Mouse (Mus musculus) T-helper 1 cell (primary cell): ENCODE results near the gene Fnbp1.

Source experiments
- in situ Hi-C: fragments of 300-600 bp; cut with MboI, MseI; formaldehyde crosslinking; loops from one replicate; pipeline ENCODE4 v1.15.1; 2025; ENCODE audit warnings: high pct_unique_total_duplicates

Fnbp1 gene

DNA sequence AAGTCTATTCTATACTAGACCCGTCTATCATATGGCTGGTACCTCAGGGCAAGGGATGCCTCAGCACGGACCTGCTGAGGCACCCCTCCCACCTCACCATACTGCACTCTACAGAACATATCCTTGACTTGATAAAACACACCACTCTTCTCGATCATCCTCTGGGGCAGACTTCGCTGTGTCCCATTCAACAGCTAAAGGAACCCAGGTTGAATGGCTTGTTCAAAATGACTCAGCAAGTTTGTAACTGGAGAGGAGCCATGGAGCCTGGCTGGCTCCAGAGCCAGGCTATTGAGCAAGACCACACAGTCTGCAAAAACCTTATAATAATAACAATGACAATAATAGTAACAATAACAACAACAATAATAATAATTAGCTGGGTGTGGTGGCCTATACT is 13.9 kb downstream of the Fnbp1 start:
- in situ Hi-C loops, result no loop called here

DNA sequence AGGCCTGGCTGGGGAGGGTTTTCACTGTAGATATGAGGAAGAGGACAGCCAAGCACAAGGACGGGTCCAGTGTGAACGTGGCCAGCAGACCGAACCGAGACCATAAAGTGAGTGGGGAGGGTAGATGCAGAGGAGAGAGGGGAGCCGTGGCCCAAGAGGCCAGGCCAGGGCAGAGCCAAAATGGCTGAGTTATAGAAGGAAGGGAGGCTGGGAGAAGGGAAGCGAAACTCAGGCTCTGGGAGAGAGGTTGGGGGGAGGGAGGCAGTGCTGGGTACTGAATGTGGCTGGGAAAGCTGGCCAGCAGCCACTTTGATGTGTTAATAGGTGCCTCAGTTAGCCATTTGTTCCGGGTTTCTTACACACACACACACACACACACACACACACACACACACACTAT is 14.6 kb downstream of the Fnbp1 start:
- in situ Hi-C loops, result no loop called here

DNA sequence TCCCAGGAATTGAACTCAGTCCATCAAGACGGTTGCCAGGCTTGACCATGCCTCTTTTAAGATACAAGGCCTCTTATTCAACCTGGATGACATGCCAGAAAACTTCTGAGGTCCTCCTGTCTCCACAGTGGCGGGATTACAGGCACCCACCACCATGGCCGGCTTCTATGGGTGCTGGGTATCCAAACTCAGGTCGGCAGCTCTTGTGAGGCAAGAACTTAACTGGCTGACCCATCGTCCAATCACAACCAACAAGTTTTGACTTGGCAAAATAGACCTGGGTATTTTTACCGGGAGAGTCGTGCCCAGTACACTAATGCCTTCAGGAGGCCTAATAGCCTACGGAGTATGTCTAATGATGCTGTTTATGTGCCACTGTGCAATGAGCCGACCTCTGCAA is 15.8 kb downstream of the Fnbp1 start:
- in situ Hi-C loops, result no loop called here

DNA sequence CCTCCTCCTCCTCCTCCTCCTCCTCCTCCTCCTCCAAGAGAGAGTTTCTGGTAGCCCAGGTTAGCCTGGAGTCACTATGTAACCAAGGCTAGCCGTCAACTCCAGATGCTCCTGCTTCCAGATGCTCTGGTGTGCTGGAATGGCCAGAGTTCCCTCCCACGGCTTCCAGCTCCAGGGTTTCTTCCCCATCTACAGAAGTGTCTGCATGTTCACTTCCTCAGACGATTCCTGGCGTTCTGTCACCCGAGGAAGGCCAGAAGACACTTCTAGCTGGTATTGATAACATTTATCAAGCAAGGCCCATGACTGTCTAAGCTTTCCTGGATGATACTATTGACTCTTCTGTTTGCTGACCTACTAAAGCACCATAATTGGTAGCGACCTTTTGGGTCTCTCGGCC is 16.7 kb downstream of the Fnbp1 start:
- in situ Hi-C loops, result no loop called here

DNA sequence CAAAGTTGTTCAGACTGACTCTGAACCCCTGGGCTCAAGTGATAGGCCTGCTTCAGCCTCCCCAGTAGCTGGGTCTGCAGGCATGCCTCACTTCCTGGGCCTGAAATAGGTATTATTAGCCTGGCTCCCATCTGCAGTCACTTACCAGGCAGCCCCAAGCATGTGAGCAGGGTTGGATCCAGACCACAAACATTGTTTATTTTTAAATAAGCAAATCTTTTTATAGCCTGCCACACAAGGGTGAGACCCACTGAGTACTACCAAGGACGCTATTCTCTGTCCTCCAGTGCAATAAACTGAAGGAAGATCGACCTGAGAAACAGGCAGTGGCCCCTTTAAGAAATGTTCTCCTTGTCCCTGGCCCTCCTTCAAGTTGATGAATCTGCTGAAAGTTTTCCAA is 17.1 kb downstream of the Fnbp1 start:
- in situ Hi-C loops, result no loop called here

DNA sequence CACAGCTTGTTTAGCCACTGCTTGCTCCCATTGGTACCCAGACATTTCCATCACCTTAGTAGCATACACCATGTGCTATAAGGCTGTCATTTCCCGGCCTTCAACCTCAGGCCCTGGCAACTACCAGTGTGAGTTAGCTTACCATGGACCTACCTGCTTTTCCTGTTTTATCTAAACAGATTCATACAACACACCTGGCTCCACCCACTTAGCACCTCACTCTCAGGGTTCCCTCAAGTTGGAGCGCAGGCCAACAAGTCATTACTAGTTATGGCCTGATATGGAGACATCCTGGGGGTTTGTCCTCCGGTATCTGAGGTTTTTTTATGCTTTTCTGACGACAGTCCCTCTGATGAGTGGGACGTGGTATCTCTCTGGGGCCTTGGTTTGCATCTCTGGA is 18.3 kb downstream of the Fnbp1 start:
- in situ Hi-C loops, result no loop called here

DNA sequence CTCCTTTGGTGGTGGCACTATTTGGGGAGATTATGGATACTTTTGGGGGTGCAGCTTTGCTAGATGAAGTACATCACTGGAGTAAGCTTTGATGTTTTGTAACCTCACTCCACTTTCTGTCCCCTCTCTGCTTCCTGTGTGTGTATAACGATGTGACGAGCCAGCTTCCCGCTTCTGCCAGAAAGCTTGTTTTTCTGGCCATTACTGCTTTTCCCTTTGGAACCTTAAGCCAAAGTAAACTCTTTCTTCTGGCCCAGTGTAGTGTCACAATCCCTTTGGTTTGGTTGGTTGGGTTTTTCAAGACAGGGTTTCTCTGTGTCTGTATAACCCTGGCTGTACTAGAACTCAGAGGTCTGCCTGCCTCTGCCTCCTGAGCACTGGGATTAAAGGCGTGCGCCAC is 19.0 kb downstream of the Fnbp1 start:
- in situ Hi-C loops, result no loop called here

DNA sequence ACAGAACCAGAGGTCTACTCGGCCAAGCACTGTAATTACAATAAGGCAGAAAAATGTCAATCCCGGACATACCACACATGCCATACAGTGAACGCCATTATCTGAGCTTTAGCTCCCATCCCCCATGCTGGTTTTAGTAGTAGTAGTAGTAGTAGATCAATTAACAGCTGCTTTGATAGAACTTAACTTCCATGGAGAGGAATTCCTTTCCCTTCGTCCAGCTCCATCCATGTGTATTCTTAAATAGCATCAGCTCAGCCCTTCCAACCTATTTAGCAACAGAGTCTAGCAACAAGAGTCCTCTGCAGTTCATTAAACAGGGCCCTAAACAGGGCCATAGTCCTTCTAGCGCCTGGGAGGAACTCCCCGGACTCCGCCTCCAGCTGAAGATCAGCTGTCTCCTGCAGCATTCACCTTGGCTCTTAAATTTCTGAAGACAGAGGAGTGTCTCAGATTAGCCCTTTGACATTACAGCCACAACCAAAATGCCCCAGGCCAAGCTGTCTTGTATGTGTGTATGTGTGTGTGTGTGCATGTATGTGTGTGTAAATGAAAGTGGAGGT is 20.6 kb downstream of the Fnbp1 start:
- in situ Hi-C loops, result no loop called here

DNA sequence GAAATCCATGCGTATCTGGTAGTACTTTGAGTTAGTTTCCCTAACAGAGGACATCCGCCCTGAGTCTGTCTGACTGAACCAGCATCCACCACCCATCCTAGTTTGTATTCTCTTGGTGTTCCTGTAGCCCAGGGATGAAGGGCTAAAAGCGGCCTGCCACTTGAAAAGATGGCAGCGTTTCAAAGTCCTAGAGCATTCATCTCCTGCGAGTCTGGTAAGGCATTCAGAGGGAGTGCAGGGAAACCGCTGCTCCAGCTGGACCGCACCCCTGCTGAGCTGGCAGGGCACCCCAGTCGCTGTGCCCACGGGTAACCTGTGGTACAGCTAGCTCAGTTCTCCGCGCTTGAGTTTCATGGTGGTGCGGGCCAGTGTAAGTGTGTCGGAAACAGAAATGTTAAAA is 22.0 kb downstream of the Fnbp1 start:
- in situ Hi-C loops, result no loop called here

DNA sequence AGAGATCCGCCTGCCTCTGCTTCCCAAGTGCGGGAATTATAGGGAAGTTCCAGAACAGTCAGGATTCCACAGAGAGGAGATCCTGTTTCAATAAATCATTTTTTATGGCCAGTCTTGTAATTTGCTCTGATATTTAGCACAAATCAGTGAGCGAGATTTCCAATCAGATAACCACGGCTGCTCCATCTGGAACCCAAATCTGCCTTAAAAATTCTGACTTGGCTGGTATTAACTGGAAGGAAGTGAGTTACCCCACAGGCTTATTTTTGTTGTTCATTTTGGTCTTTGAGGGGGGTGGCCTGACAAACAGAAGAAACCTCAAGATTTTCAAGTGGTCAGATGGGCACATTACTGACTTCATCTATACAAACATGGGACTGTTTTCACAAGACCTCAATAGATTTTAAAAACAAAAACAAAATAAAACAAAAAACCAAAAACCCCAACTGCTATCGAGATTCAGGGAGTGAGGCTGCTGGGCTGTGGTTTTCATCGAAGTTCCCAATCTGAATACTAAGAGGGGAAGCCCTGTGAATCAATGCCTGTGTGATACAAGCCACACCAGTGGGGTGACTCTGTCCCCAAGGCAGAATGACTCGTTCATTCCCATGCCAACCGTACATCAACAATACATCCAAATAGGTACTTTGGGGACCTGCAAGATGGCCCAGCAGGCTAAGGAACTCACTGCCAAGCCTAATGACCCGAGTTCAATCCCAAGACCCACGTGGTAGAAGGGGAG is 23.0 kb downstream of the Fnbp1 start:
- in situ Hi-C loops, result no loop called here

DNA sequence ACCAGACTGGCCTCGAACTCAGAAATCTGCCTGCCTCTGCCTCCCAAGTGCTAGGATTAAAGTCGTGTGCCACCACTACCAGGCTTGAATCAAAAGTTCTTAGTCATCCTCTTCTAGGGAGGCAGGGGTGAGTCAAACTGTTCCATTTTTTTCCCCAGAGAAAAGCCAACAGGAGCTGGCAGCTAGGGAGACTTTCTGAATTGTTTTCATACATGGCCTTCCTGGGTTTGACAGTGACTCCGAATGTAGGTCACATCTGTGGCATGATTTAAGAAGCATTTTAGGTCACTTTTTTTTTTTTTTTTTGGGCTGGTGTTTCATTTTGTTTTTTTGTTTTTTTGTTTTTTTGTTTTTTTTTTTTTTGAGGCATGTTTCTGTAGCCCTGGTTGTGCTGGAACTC is 23.6 kb downstream of the Fnbp1 start:
- in situ Hi-C loops, result no loop called here

DNA sequence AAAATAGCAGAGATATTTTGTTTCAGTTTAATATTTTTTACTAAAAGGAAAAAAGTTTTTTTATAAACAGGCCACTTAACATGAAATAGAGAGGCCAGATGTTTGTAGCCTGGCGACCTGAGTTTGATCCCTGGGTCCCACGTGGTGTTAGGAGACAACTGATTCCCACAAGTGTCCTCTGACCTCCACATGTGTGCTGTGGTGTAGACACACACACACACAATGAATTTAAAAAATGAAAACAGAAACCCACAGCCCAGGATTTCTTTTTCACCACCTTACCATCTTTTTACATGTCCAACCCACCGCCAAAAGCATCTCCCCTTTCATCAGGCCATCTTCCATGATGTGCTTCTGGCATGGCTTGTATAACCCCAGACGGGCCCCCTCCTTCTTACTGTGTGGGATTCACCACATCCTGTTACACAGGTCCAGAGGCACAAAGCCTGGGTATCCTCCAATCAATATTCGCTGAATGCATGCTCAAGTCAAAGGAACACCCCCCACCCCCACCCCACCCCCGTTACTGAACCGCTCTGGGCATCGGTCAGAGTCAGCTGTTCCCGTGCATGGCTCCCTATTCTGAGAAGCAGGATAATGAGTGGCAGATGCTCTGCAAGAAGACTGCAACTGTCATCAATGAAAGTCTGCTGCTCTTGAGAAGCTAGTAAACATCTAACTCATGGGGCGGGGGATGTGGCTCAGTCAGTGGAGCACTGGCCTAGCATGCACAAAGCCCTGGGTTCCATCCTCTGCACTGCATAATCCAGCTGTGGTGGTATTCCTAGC is 25.7 kb downstream of the Fnbp1 start:
- in situ Hi-C loops, result no loop called here

DNA sequence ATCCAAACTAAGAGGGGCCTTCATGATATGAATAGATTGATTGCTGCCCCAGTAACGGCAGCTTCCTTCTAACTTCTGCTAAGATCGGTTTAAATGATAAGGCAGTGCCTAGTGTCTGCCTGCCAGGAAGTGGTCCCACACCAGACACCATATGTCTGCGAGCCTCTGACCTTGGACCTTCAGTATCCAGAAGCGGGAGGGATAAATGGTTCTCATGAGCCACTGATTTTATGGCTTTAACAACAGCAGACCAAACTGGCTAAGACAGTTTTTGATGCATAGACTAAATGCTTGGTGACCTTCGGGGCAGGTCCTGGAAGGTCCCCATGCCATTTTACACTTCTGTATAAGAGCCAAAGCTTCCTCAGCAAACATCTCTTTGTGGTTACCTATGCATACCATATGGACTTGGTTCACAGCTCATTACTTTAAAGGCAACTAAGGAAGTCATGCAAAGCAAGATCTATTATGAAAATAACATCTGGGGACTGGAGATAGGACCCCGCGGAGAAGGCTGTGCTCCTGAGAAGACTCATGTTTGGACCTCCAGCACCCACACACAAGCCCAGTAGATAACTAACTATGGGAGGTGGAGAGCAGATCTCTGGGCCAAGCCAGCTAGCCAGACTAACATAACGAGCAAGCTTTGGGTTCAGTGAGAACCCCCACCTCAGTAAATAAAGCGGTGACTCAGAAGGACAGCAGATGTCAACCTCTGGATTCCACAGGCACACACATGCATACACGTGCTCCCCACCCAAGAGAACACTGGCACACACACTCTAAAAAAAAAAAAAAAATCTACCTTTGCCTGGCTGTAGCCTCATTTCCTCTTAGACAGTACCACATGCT is 26.5 kb downstream of the Fnbp1 start:
- in situ Hi-C loops, result no loop called here

DNA sequence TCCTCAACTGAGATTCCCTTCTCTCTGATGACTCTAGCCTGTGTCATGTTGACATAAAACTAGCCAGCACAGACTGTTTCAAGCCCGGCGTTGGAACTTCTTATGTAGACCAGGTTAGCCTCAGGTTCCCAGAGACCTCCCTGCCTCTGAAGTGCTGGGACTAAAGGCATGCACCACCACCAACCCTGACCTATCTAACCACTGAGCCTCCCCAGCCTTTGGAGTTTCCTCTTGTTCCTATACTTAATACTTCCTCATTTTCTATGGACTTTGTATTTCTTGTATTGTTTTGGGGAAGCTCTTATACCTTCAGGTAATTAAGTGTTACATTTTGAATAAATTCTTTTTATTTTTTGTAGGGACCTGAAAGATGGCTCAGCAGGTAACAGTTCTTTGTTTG is 27.6 kb downstream of the Fnbp1 start:
- in situ Hi-C loops, result no loop called here

DNA sequence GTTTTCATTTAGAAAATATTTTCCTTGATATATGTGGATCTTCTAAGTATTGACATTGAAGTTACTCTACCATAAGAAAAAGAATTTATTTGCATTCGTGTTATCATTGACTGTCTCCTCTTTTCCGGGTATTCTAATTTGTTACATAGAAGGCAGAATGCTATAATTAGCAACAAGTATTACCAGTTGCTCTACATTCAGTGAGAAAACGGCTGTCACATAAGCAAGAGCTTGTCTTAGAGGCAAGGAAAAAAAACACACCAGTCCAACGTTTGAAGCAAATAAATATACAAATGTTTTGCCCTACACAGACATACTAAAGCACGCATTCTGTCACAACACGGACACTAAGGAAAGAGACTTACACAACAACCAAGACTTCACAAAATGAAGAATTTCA is 30.1 kb downstream of the Fnbp1 start:
- in situ Hi-C loops, result no loop called here

DNA sequence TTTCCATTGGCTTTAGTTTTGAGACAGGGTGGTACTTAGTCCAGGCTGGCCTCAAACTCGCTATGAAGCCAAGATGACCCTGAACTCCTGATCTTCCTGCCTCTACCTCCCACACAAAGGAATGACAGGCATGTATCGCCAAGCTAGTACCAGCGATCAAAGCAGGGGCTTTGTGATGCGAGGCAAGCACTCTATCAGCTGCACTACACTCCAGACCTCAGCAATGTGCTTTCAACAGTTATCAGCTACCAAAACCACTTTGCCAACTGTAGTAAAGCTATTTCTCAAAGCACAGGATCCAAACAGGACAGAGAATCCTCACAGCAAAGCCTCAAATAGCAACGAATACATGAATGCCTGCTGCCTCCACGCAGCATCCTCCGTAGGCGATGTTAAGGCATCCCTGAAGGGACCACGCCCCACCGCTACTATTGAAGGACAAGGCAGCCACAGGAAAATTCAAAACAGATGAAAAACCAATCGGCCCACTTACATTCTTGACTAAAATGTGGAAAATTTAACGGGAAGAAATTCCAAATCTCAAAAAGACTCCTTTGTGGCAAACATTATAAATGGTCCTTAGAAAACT is 31.8 kb downstream of the Fnbp1 start:
- in situ Hi-C loops, result loop anchor here (5.0 kb wide), 1 partner anchor 32 kb away; the partner anchor contains the start of gene Fnbp1

DNA sequence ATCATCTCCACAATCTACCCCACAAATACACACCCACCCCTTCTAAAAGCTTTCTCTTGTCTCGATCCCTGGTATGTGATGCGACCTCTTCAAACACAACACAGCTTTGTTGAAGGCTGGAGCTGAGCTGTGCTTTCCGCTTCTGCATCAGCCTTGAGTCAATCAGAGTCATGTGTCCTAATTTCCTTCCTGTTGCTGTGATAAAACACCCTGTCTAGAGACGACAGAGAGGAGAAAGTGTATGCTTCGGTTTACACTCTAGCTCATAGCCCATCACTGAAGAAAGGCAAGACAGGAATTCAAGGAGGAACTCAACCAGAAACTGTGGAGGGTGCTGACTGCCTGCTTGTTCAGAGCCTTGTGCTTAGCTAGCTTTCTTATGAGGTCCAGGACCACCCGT is 33.6 kb downstream of the Fnbp1 start:
- in situ Hi-C loops, result loop anchor here (5.0 kb wide), 1 partner anchor 34 kb away; the partner anchor contains the start of gene Fnbp1

DNA sequence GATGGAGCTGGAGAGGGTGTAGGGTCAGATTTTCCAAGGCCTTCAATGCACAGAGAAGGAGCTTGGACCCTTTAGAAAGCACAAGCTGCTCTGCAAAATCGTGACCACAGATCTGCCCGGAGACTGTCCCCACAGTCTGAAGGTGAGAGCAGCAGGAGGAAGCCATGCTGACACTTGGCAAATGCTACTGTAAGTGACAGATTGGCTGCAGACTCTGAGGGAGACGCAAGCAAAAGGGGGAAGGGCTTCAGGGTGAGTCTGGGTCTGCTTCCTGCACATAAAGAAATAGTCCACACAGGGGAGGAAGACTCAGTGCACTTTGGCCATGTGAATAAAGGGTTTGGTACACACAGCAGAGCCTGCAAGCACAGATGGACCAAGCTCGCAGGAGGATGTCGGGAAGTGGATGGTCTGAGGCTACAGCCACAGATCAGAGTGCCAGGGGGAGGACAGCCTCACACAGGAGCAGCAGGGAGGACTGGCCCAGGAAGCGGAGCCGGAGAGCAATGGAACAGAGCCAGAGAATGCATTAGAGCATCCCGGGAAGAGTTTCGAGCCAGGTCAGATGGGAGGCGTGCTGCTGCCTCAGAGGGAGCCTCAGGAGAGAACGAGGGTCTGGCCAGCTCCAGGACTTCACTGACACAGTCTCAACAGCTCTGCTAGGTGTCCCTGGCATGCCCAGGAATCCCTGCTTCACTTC is 35.0 kb downstream of the Fnbp1 start:
- in situ Hi-C loops, result loop anchor here (5.0 kb wide), 1 partner anchor 36 kb away; the partner anchor contains the start of gene Fnbp1

DNA sequence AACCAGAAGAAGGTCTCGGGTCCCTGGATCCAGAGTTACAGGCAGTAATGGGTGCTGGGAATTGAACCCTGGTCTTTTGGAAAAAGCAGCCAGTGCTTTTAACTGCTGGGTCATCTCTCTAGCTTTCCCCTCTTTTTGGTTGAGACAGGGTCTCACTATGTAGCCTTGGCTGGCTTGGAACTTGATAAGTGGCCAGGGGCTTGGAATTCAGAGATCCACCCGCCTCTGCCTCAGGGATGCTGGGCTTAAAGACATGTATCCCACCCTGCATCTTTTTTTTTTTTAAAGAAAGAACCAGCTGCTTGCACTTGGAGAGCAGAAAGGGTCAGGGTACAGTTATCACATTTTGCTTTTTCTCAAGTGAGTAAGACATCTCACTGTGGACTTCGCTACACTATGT is 35.8 kb downstream of the Fnbp1 start:
- in situ Hi-C loops, result loop anchor here (5.0 kb wide), 1 partner anchor 36 kb away; the partner anchor contains the start of gene Fnbp1

DNA sequence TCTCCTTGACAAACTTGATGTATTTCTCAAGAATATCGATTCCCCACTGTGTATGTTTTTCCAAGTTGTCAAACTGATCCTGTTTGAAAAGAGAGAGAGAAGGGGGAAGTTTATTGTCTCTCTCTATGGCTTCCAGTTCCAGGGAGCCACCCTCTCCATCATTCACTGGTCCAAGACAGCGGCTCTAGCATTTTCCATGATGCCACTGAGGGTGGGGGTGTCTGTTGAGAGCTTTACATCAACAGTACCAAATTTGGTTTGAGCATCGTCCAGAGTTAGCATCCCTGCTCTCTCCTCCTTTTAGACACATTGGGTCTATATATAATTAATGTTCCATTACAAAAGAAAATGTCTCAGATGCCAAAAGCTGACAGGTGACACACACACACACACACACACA is 36.5 kb downstream of the Fnbp1 start:
- in situ Hi-C loops, result loop anchor here (5.0 kb wide), 1 partner anchor 37 kb away; the partner anchor contains the start of gene Fnbp1

DNA sequence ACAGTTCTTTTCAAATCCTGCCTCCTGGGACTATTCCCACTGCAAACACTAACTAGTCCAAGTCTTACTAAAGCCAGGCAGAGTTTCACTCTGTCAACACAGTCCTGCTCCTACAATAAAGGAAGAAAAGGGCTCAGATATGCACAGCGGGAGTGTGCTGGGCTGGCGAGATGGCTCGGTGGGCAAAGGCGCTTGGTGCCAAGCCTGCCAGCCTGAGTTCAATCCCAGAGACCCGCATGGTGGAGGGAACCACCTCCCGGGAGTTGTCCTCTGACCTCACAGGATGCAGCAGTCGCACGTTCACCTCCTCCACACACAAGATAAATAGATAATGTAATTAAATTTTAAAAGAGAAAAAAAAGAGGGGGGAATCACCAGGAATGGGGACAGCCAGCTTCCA is 38.5 kb downstream of the Fnbp1 start:
- in situ Hi-C loops, result no loop called here
